Mouse (Mus musculus): ENCODE results near the gene Lmo3.

DNA sequence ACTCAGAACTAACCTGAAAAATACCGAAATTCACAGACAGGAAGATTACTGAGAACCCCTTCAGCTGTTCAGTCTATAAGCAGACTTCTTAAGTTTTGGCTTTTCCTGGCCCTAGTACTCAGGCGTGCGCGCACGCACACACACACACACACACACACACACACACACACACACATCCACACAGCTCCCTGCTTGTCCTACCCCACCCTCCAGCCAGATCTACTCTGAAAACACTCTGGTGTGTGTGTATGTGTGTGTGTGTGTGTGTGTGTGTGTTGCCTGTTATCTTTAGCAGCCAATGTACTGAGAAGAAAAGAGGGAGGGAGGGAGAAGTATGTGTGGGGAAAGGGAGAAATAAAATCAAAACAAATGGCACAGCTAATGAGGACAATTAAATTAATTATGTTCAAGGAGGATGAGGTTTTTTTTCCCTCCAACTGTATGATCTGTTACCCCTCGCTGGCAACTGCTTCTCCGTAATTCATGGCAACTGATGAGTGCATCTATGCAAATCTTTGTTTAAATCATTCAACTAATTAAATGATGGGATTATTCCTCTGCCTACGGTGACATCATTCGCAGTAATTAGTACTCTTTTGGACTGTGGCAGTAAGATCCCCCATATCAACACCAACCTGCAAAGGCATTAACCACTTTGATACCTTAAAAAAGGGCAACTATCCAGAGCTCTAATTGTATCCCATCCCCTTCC is 157.1 kb downstream of the Lmo3 start:
- TF ChIP-seq POLR2A (IDR thresholded peaks at IDR 0.05; ENCODE audit: insufficient read depth, low read depth, low read length) = no peak
- no peak for TF ChIP-seq CTCF (IDR thresholded peaks at IDR 0.05; ENCODE audit: insufficient read depth, low read depth, low read length)

All from olfactory bulb, adult 2 months (tissue).